Mouse (Mus musculus) c-Kit-positive CD71-negative TER-119-negative erythroid progenitor cells, embryonic 14.5 days (primary cell): Measurements from ENCODE around the gene Spi1.
A peak's percentile ranks its signal among the peaks of the same experiment; 100 is the strongest.

Experiments
- DNase-seq: peaks from one replicate; pipeline ENCODE4 v3.0.0-alpha.2; 2013; ENCODE audit warnings: low read depth

The Spi1 gene

GRCm38 (mm10) chr2:91068162-91068871, 13.9 kb upstream of the Spi1 start:
- no peak for DNase-seq

GRCm38 (mm10) chr2:91068872-91069165, 13.4 kb upstream of the Spi1 start:
- no peak for DNase-seq

GRCm38 (mm10) chr2:91069306-91070000, 12.7 kb upstream of the Spi1 start:
- DNase-seq: no peak

- peak; percentile 89 for DNase-seq
These were observed 12.0 kb upstream of the Spi1 start, which contains the start of gene Slc39a13 for GRCm38 (mm10) chr2:91070076-91070800. Gene Slc39a13 (minus strand): TSS chr2:91070417.

- no peak for DNase-seq
These were observed 11.1 kb upstream of the Spi1 start for GRCm38 (mm10) chr2:91071059-91071458.

- no peak for DNase-seq
These were observed 10.1 kb upstream of the Spi1 start for GRCm38 (mm10) chr2:91072092-91072491.

GRCm38 (mm10) chr2:91077957-91078313, 4.3 kb upstream of the Spi1 start:
- no peak for DNase-seq

- no peak for DNase-seq
These were observed 3.7 kb upstream of the Spi1 start for GRCm38 (mm10) chr2:91078314-91079025.

GRCm38 (mm10) chr2:91079026-91079384, 3.2 kb upstream of the Spi1 start:
- no peak for DNase-seq

GRCm38 (mm10) chr2:91080784-91081513, 1.2 kb upstream of the Spi1 start:
- DNase-seq: no peak

- DNase-seq: peak; percentile 71
These were observed 654 bp downstream of the Spi1 start for GRCm38 (mm10) chr2:91082844-91083243.

- no peak for DNase-seq
These were observed 1.3 kb downstream of the Spi1 start for GRCm38 (mm10) chr2:91083366-91083940.

GRCm38 (mm10) chr2:91084179-91084820, 2.1 kb downstream of the Spi1 start:
- no peak for DNase-seq

- no peak for DNase-seq
These were observed 3.6 kb downstream of the Spi1 start for GRCm38 (mm10) chr2:91085494-91086391.

- no peak for DNase-seq
These were observed 4.4 kb downstream of the Spi1 start for GRCm38 (mm10) chr2:91086392-91087237.

GRCm38 (mm10) chr2:91087453-91087852, 5.3 kb downstream of the Spi1 start:
- DNase-seq: no peak

GRCm38 (mm10) chr2:91088987-91089386, 6.8 kb downstream of the Spi1 start:
- no peak for DNase-seq

GRCm38 (mm10) chr2:91090208-91090607, 8.0 kb downstream of the Spi1 start:
- DNase-seq: no peak

- no peak for DNase-seq
These were observed 8.6 kb downstream of the Spi1 start for GRCm38 (mm10) chr2:91090827-91091226.
